In genomic region chr1:105988171-105988570, GRCm38 (mm10) we compare ENCODE assay signal across 19 mouse cellular contexts. TPM values are rescaled to one million over a fixed set of nuclear protein-coding genes. Genes with fewer than 3 reads are reported as not detected.
A peak's percentile ranks its signal among the peaks of the same experiment; 100 is the strongest.
DNase-seq lines count a peak whose midpoint lies in the region; ATAC-seq and TF ChIP-seq lines count a peak whose summit lies in the region.
"Had no signal": no experiment of that assay in that cellular context is flagged by ENCODE, and none has a peak within 500 bp of the region (broad histone marks: within the 10 kb centered on the region; RNA-seq: fewer than 3 reads in every experiment).

No protein-coding gene starts in this region.

- 36% methylated on average over 3 of the region's 3 CpGs for whole genome bisulfite sequencing in embryonic facial prominence, embryonic 14.5 days
- 71% methylated on average over 3 of the region's 3 CpGs for WGBS in embryonic facial prominence, embryonic 10.5 days
- 40% methylated on average over 3 of the region's 3 CpGs for WGBS in intestine, embryonic 14.5 days
- WGBS in intestine, postnatal 0 days, result 54% methylated on average over 3 of the region's 3 CpGs
- WGBS in liver, postnatal 0 days (ENCODE audit: insufficient replicate concordance), result 58% methylated on average over 3 of the region's 3 CpGs

- TF ChIP-seq CTCF in intestine, postnatal 0 days (IDR thresholded peaks at IDR 0.05; ENCODE audit: low read depth), result no peak
- no peak for TF ChIP-seq CTCF in C2C12 (IDR thresholded peaks at IDR 0.05; ENCODE audit: control insufficient read depth, insufficient read depth, insufficient read length)
- TF ChIP-seq CTCF in liver, postnatal 0 days (IDR thresholded peaks at IDR 0.05; ENCODE audit: low read depth), result no peak

- no peak overlapping the region for H3K4me3 ChIP-seq in embryonic facial prominence, embryonic 14.5 days (ENCODE audit: low read depth, low read length)
- H3K4me3 ChIP-seq in embryonic facial prominence, embryonic 10.5 days, result no peak overlapping the region
- H3K4me3 ChIP-seq in intestine, embryonic 14.5 days (ENCODE audit: low read depth, low read length), result no peak overlapping the region
- no peak overlapping the region for H3K4me3 ChIP-seq in intestine, postnatal 0 days (ENCODE audit: low read depth, low read length)
- no peak overlapping the region for H3K4me3 ChIP-seq in C2C12 (ENCODE audit: insufficient read depth, poor library complexity, severe bottlenecking)
- H3K4me3 ChIP-seq in liver, postnatal 0 days (ENCODE audit: low read depth, low read length), result peak overlapping the region; percentile 89; the same call in 1 of the 2 replicates
- H3K4me3 ChIP-seq: midbrain, embryonic 15.5 days had no signal

- H3K79me2 ChIP-seq in C2C12 (ENCODE audit: control insufficient read depth, insufficient read depth), result peaks cover 57% of the 10 kb centered on the region

- H3K79me3 ChIP-seq in C2C12 (ENCODE audit: low read depth), result peaks cover 31% of the 10 kb centered on the region

- no peaks in the 10 kb centered on the region for H3K9me3 ChIP-seq in embryonic facial prominence, embryonic 14.5 days (ENCODE audit: control insufficient read depth, low read length)
- H3K9me3 ChIP-seq in embryonic facial prominence, embryonic 10.5 days, result no peaks in the 10 kb centered on the region
- H3K9me3 ChIP-seq in intestine, embryonic 14.5 days (ENCODE audit: control insufficient read depth, low read length), result no peaks in the 10 kb centered on the region
- no peaks in the 10 kb centered on the region for H3K9me3 ChIP-seq in intestine, postnatal 0 days (ENCODE audit: control insufficient read depth)
- no peaks in the 10 kb centered on the region for H3K9me3 ChIP-seq in liver, postnatal 0 days (ENCODE audit: low read length)
- H3K9me3 ChIP-seq: kidney, embryonic 15.5 days; midbrain, embryonic 15.5 days had no signal

- no peak overlapping the region for H3K9ac ChIP-seq in embryonic facial prominence, embryonic 14.5 days (ENCODE audit: low read depth, low read length)
- H3K9ac ChIP-seq in intestine, embryonic 14.5 days (ENCODE audit: low read length), result no peak overlapping the region
- no peak overlapping the region for H3K9ac ChIP-seq in intestine, postnatal 0 days (ENCODE audit: low read depth, low read length)
- peak overlapping the region; percentile 16; the same call in 1 of the 2 replicates for H3K9ac ChIP-seq in liver, postnatal 0 days (replicated peaks)
- H3K9ac ChIP-seq: kidney, embryonic 15.5 days; midbrain, embryonic 15.5 days had no signal

- no peak overlapping the region for H3K27ac ChIP-seq in embryonic facial prominence, embryonic 14.5 days (replicated peaks; ENCODE audit: low read depth, low read length)
- no peak overlapping the region for H3K27ac ChIP-seq in embryonic facial prominence, embryonic 10.5 days (replicated peaks)
- H3K27ac ChIP-seq in intestine, embryonic 14.5 days (ENCODE audit: low read depth), result no peak overlapping the region
- no peak overlapping the region for H3K27ac ChIP-seq in intestine, postnatal 0 days (ENCODE audit: low read depth, low read length)
- no peak overlapping the region for H3K27ac ChIP-seq in liver, postnatal 0 days (ENCODE audit: low read depth)
- H3K27ac ChIP-seq: kidney, embryonic 15.5 days; midbrain, embryonic 15.5 days; stomach, postnatal 0 days had no signal

- H3K27me3 ChIP-seq in embryonic facial prominence, embryonic 14.5 days (replicated peaks; ENCODE audit: control insufficient read depth, insufficient read depth, low read length), result no peaks in the 10 kb centered on the region
- peaks cover 13% of the 10 kb centered on the region; the same call in 1 of the 2 replicates for H3K27me3 ChIP-seq in embryonic facial prominence, embryonic 10.5 days (replicated peaks; ENCODE audit: low read depth, poor library complexity, severe bottlenecking)
- H3K27me3 ChIP-seq in intestine, embryonic 14.5 days (replicated peaks; ENCODE audit: control insufficient read depth, insufficient read depth, low read length), result no peaks in the 10 kb centered on the region
- H3K27me3 ChIP-seq in intestine, postnatal 0 days (replicated peaks; ENCODE audit: control insufficient read depth, insufficient read depth, low read length), result no peaks in the 10 kb centered on the region
- no peaks in the 10 kb centered on the region for H3K27me3 ChIP-seq in C2C12 (ENCODE audit: control insufficient read depth, insufficient read depth, insufficient read length)
- H3K27me3 ChIP-seq in liver, postnatal 0 days (ENCODE audit: insufficient read depth, low read length), result no peaks in the 10 kb centered on the region
- H3K27me3 ChIP-seq: kidney, embryonic 15.5 days; midbrain, embryonic 15.5 days had no signal

- H3K36me3 ChIP-seq in embryonic facial prominence, embryonic 14.5 days (ENCODE audit: control insufficient read depth, insufficient read depth, low read length), result no peaks in the 10 kb centered on the region
- no peaks in the 10 kb centered on the region for H3K36me3 ChIP-seq in embryonic facial prominence, embryonic 10.5 days (replicated peaks)
- H3K36me3 ChIP-seq in intestine, embryonic 14.5 days (ENCODE audit: control insufficient read depth, insufficient read depth, low read length), result no peaks in the 10 kb centered on the region
- no peaks in the 10 kb centered on the region for H3K36me3 ChIP-seq in intestine, postnatal 0 days (ENCODE audit: control insufficient read depth, insufficient read depth)
- H3K36me3 ChIP-seq in C2C12 (ENCODE audit: control insufficient read depth, insufficient read depth), result no peaks in the 10 kb centered on the region
- H3K36me3 ChIP-seq in liver, postnatal 0 days (replicated peaks; ENCODE audit: insufficient read depth, low read length), result 0 out of 2 replicates have a peak, but pooled peaks cover 2% of the 10 kb centered on the region
- H3K36me3 ChIP-seq: kidney, embryonic 15.5 days; midbrain, embryonic 15.5 days had no signal

- peaks cover 25% of the 10 kb centered on the region for H3K4me1 ChIP-seq in embryonic facial prominence, embryonic 14.5 days (ENCODE audit: control insufficient read depth, insufficient read depth, low read length)
- H3K4me1 ChIP-seq in embryonic facial prominence, embryonic 10.5 days, result peaks cover 27% of the 10 kb centered on the region
- peaks cover 22% of the 10 kb centered on the region for H3K4me1 ChIP-seq in intestine, embryonic 14.5 days (replicated peaks; ENCODE audit: control insufficient read depth, insufficient read depth, low read length)
- 0 out of 2 replicates have a peak, but pooled peaks cover 6% of the 10 kb centered on the region for H3K4me1 ChIP-seq in intestine, postnatal 0 days (replicated peaks; ENCODE audit: control insufficient read depth, insufficient read depth, low read length)
- peaks cover 15% of the 10 kb centered on the region for H3K4me1 ChIP-seq in liver, postnatal 0 days (ENCODE audit: insufficient read depth)

- ATAC-seq in embryonic facial prominence, embryonic 14.5 days (ENCODE audit: low read depth), result no peak
- ATAC-seq in intestine, embryonic 14.5 days (replicated peaks; ENCODE audit: low FRiP score, low TSS enrichment, low read depth), result no peak
- ATAC-seq in intestine, postnatal 0 days, result no peak
- ATAC-seq in liver, postnatal 0 days, result no peak
- ATAC-seq: CD4-positive, CD25-positive, alpha-beta regulatory T cell, adult 4 months; forebrain, embryonic 16.5 days; midbrain, embryonic 15.5 days had no signal

- TF ChIP-seq EP300 in liver, postnatal 0 days (IDR thresholded peaks at IDR 0.05; ENCODE audit: low read depth), result no peak

- peak overlapping the region; percentile 15 for H3ac ChIP-seq in C2C12 (ENCODE audit: control insufficient read depth, insufficient read length, low read depth)

- peak; percentile 60 for DNase-seq in embryonic facial prominence, embryonic 14.5 days (ENCODE audit: low spot score)
- DNase-seq in embryonic facial prominence, embryonic 10.5 days (ENCODE audit: low spot score), result no peak
- peak; percentile 47 for DNase-seq in intestine, embryonic 14.5 days (ENCODE audit: low spot score)
- no peak for DNase-seq in liver, postnatal 0 days
- no peak for DNase-seq in cerebellum, postnatal 14 days
- DNase-seq: cerebellum, adult 9-11 months; embryo, embryonic 11 days; gastrocnemius, postnatal 14 days; heart, postnatal 4 days; left cerebral cortex, postnatal 4 days; lung, adult 18-20 months; thymus, postnatal 25 days had no signal

- H3K4me2 ChIP-seq in embryonic facial prominence, embryonic 14.5 days (ENCODE audit: low read depth, low read length), result no peak overlapping the region
- no peak overlapping the region for H3K4me2 ChIP-seq in intestine, embryonic 14.5 days (ENCODE audit: low read length)
- H3K4me2 ChIP-seq in intestine, postnatal 0 days (replicated peaks; ENCODE audit: low read depth), result no peak overlapping the region; the same call in 1 of the 2 replicates
- peak overlapping the region; percentile 96 for H3K4me2 ChIP-seq in liver, postnatal 0 days (ENCODE audit: low read depth, low read length)
- H3K4me2 ChIP-seq: midbrain, embryonic 15.5 days had no signal

TF ChIP-seq in C2C12, 6 proteins besides CTCF, POLR2A, EP300 and RAD21:
- TF ChIP-seq FOSL1 (IDR thresholded peaks at IDR 0.05; ENCODE audit: insufficient read depth, low read length, poor library complexity, severe bottlenecking) (no peak), USF1 (IDR thresholded peaks at IDR 0.05; ENCODE audit: low read depth) (no peak), MYOD1 (IDR thresholded peaks at IDR 0.05; ENCODE audit: control insufficient read depth, insufficient read length, low read depth) (no peak), MAX (IDR thresholded peaks at IDR 0.05) (no peak), CEBPB (IDR thresholded peaks at IDR 0.05; ENCODE audit: low read depth) (no peak), MYOG (IDR thresholded peaks at IDR 0.05; ENCODE audit: control insufficient read depth, extremely low read depth, insufficient read length) (no peak)

RNA-seq across cellular contexts. Expression of gene Zcchc2, which starts 2.0 kb away (rescaled TPM):
- polyA plus RNA-seq in embryonic facial prominence, embryonic 14.5 days (2014; fragmentation: Nextera tagmentation; extraction: Ambion mirVana), result 2.8 TPM in 2 replicates
- polyA plus RNA-seq in embryonic facial prominence, embryonic 10.5 days (2016; fragmentation: Nextera tagmentation; extraction: Ambion mirVana), result 1.9 and 2.3 TPM in 2 replicates
- polyA plus RNA-seq in intestine, embryonic 14.5 days (2014; fragmentation: Nextera tagmentation; extraction: Ambion mirVana), result 3.5 and 4.0 TPM in 2 replicates
- polyA plus RNA-seq in intestine, postnatal 0 days (2015; fragmentation: Nextera tagmentation; extraction: Ambion mirVana), result 1.5 and 1.6 TPM in 2 replicates
- 5.9 TPM for polyA plus RNA-seq in C2C12 (2012; fragmentation: generic; extraction: Trizol)
- polyA plus RNA-seq in liver, postnatal 0 days (2015; fragmentation: Nextera tagmentation; extraction: Ambion mirVana), result 1.4 and 1.6 TPM in 2 replicates

Comparison
In these comparisons a context has a peak if more than half of its experiments do, and no peak if none do; other contexts are left out.
1. DNase-seq: peak in embryonic facial prominence, embryonic 14.5 days (single experiment) and intestine, embryonic 14.5 days (single experiment); none in embryonic facial prominence, embryonic 10.5 days (single experiment), liver, postnatal 0 days (single experiment) and cerebellum, postnatal 14 days (0 of 2).